Mouse (Mus musculus) urinary bladder, adult 2 months (tissue): ENCODE measurements at regions not wholly inside any gene's neighbourhood (a gene's known extent, or its start where the extent isn't known, plus 50 kb on each side); places are given as distances from the start of the nearest gene placed in this dataset.

ENCODE experiments used
- DNase-seq: peaks from one replicate; pipeline ENCODE4 v3.0.0; 2022; ENCODE audit warnings: low spot score

DNA sequence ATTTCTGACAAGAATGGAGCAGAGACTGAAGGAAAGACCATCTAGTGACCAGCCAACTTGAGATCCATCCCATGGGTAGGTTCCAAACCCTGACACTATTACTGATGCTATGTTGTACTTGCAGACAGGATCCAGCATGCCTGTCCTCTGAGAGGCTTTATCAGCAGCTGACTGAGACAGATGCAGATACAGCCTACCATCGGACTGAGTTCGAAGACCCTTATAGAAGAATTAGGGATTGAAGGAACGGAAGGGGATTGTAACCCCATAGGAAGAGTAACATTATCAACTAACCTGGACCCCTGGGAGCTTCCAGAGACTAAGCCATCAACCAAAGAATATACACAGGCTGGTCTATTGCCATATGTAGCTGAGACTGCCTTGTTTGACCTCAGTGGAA is 183.1 kb upstream of the Adcy2 start:
- no peak for DNase-seq

GRCm38 (mm10) chr13:69190661-69191060 is 191.3 kb upstream of the Adcy2 start:
- no peak for DNase-seq

GRCm38 (mm10) chr13:69196464-69196871 is 197.1 kb upstream of the Adcy2 start:
- no peak for DNase-seq

DNA sequence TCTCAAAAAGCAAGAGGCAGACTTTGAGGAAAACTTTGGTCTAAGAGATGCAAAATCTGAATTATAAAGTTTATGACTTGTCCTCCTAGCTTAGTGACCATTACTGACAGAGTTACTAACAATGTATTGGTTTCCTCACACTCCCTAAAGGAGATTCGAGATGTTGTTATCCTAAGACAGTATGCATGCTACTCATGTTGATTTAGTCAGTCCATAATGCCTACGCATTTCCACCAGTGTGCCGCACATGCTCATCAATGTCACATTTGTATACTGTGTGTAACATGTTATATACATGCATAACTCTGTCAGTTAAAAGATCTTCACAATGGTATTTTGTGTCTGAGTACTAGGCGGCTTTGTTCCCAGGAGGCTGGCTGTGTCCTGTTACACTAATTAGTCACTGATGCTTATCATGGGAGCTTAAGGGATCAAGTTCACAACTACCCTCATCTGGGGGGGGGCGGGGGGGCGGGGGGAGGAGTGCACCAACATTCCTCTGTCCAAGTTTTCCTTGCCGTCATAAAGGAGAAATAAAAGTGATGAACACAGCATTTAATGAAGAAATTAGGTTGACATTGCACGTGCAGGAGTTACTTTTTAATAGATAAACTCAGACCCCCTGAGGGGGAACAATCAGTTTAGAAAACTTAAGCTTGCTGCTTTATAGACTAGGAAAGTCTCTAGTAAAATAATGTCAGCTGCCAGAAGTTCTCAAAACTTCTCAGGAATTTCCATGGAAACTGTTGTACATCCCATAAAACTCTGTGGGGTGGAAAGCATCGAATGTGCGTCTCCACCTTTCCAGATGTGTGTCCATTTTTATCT is 208.6 kb upstream of the Adcy2 start:
- DNase-seq: no peak

GRCm38 (mm10) chr13:69208569-69208881 is 209.2 kb upstream of the Adcy2 start:
- DNase-seq: no peak

DNA sequence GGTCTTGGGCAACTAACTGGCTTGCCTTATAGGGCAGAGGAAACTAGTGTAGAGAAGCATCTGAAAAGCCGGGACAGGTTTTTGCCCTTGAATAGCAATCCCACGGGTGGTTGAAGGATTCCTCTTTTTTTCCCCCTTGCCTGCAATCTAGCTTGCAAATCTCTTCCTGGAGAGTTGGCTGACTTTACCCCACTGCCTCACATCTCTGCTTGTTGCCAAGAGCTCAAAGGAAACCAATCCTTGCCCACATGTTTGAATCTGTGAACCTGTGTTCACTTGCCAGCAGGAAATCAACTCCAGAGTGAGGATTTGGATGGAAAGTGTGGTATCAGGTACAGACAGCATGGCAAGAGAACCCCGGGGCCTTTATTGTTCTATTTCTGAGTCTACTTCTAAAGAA is 217.2 kb upstream of the Adcy2 start:
- DNase-seq: no peak

DNA sequence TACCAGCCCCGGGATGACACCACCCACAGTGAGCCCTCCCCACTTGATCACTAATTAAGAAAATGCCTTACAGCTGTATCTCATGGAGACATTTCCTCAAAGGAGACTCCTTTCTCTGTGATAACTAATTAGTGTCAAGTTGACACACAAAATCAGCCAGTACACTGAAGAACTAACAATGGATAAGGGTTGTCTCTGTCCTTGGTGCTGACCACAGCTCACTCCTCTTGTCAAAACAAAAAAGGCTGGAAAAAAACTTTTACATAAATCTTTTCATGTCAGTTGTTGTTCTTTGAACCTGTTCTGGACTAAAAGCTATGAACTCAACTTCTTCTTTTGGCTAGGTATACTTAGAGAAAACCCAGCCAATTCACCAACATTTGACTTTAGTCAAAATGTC is 221.1 kb upstream of the Adcy2 start:
- DNase-seq: no peak

- no peak for DNase-seq
Observed at GRCm38 (mm10) chr13:69226538-69226937, 227.2 kb upstream of the Adcy2 start.

DNA sequence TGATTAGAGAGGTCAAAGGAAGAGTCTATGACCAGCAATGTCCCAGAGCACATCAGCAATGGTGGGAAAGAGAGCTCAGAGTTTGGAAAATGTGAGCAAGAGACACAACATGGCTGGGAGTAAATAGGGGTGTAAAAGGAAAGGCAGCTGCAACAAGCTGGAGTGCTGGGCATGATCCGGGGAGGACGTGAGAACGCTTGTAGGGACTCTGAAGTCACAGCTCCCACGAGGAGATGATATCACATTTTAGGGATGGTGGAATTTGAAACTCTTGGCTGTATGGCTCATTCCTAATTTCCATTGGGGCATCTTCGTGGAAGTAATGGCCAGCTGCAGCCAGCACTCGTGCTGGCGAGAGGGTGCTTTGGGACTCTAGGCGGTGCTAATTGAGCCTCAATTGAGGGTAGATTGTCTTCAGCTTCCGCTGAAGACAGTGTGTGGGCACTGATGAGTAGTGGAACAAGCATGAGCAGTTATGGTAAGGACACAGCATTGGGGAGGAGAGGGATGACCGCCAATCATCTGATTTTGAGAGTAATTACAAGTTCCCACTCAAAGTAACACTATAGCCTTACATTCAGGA is 231.1 kb upstream of the Adcy2 start:
- DNase-seq: no peak

DNA sequence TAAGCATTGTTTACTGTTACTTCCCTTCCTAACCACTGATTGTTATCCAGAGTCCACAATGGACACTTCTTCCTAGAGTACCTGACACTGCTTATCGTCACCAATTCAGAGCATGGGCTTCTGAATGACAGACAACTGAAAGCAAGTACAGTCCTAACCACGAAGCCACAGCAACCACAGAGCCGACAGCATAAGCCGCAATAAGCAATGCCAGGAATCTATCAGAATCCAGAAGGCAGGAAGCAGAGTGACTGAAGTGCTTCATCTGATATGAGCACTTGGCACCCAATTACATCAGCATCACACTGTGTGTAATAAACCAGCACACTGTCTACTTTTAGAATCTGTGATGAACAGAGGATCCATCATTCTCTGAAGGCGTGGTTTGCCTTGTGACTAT is 237.0 kb upstream of the Adcy2 start:
- DNase-seq: no peak

GRCm38 (mm10) chr13:69237918-69238317 is 238.6 kb upstream of the Adcy2 start:
- DNase-seq: no peak

DNA sequence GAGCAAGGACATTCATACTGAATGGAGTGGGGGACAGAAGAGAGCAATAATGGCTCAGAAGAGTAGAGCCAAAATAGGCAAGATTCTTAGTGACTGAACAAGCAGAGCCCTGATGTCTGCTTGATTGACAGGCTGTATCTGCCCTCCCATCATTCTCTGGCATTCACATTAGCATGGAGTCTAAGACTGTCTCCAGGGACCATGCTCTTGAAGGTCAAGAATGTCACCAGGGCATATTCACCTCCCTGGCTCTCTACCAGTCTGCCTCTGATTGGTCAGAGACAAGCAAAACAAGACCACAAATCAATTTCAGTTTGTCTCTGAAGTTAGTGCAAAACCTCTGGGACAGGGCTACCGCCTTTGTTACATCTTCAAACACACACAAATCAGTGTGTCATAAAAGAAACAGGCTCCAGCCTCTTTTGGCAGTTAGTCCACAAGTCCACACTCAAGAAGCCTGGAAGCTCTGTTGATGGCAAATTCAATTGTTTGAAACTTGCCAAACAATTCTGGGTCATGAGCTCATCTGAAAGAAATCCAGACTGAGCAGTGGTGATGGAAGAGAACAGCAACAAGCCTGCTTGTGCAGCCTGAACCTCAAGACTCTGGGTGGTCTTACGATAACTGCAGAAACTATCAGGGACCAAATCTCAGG is 240.0 kb upstream of the Adcy2 start:
- no peak for DNase-seq

DNA sequence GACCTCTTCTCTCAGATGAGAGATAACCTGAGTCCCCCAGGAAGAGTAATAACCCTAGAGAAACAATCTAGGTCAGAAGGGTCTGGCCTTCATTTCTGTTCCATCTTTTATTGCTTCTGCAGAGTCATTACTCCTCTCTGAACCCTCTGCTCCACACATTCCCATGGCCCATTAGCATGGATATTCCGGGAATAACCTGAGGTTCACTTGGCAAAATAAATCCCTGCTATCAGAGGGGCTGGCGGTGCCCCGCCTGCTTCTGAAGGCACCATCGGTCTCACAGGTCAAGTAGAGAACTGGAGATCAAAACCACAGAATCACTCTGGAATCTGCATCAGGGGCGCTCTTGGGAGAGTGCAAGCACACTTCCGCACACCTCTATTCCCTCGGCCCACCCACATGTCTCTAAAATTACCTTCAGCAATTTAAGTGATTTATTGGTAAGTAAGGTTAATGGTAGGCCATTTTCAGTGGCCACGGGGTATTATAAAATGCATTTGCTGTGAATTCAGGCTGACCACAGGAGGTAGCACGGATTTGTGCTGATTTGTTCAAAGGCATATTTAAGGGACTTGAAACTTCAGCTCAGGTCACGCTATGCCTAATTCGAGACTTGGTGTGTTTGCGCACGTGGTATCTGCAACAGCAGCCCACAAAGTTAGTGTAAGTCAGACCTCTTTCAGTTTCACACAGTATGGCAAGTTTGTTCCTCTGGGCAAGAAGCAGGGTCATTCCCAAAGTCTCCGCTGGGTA is 243.4 kb upstream of the Adcy2 start:
- DNase-seq: no peak

DNA sequence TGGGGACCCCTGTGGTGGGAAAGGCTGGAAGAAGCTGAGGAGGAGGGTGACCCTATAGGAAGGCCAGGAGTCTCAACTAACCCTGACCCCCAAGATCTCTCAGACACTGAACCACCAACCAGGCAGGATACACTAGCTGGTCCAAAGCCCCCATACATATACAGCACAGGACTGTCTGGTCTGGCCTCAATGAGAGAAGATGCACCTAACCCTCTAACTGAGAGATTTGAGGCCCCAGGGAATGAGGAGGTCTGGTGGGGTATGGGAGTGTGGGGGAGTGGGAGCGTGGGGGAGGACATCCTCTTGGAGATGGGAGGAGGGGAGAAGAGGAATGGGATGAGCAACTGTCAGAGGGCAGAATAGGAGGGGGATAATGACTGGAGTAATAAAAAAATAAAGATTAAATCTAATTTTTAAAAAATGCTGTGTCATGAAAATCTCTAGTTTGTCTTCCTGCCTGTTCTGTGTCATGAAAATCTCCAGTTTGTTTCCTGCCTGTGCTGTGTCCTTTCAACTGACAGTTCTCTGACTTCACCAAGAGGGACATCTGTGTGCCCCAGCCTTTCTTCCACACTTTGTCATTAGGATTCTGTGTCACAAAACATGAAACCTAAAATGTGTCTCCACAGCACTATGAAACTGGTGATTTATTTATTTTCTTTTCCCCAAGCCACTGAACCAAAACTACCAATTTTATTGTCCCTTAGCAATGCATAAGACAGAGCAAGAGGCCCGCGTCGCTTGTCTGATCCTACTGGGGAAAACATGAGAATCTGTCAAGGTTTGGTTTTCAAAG is 251.2 kb upstream of the Adcy2 start:
- no peak for DNase-seq

DNA sequence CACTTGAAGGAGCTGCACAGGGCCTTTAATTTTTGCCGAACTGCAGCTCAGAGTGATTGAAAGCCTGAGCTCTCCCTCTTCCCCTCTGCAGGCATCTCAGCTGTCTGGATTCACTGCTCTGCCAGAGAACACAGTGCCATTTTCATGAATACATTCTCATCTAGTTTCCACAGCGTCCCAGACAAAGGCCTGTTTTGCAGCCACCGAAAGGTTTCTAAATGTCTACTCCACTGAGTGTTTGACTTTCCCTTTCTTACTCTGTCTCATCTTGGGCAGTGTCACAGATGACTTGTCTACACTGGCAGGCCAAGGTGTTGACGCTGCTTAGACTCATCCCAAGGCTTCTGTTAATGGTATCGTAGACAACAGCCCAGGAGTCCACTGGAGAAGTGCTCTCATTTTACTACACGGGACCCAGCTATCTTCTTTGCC is 251.8 kb upstream of the Adcy2 start:
- DNase-seq: no peak

DNA sequence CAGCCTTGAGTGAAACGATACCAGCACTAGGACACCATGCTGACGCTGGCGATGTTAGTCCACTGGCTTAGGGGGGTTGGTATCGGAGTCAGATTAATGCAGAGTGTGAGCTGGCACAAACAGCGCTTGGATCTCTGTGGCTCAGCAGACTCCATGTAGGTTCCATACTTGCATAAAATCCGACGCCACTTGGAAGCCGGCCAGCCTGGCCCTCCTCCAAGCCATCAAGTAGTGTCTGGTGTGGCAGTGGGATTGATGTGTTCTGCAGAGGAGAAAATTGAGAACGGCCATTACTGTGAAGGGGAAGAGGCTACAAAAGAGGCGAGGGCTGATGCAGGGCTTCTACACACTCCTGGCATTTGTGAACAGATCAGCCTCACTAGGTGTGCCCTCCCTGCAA is 253.0 kb upstream of the Adcy2 start:
- no peak for DNase-seq

GRCm38 (mm10) chr13:69260485-69260884 is 261.1 kb upstream of the Adcy2 start:
- DNase-seq: no peak

DNA sequence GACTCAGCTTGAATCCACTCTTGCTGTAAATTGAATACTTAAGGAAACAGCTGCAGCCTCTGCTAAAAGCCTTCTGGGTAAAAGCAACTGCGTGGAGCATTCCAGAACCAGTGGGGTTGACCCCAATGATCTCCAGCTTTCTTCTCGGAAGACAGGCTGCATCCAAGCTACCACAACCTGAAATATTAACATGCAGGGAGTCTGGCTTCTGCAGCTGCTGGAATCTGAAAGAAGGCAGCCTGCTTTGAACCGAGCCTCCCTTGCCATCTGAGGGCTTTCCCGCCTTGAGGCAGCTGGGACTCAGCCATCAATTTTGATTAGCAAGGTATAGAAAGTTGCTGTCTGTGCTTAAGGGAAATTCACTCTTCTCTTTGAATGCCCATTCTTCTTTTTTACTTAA is 261.6 kb upstream of the Adcy2 start:
- no peak for DNase-seq

- no peak for DNase-seq
Observed at GRCm38 (mm10) chr13:69263722-69264121, 264.4 kb upstream of the Adcy2 start.

GRCm38 (mm10) chr13:69266071-69266470 is 266.7 kb upstream of the Adcy2 start:
- DNase-seq: no peak

DNA sequence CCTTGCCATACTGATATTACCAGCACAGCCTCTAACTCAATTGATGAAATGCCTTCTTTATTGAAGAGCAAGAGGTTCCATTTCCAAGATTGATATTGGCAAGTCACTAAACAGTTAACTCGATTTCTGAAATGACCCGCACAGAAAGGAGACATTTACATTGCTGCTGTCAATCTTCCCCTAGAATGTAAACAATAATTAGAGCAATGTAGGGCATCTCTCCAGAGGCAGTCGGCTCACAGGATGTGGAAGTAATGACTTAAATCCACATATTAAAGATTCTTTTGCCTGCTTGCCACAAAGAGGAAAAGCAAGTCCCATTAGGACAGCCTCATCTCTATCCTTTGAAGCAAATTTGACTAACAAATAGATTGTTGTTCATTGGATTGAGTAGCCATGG is 261.0 kb upstream of the Nsun2 start:
- no peak for DNase-seq

DNA sequence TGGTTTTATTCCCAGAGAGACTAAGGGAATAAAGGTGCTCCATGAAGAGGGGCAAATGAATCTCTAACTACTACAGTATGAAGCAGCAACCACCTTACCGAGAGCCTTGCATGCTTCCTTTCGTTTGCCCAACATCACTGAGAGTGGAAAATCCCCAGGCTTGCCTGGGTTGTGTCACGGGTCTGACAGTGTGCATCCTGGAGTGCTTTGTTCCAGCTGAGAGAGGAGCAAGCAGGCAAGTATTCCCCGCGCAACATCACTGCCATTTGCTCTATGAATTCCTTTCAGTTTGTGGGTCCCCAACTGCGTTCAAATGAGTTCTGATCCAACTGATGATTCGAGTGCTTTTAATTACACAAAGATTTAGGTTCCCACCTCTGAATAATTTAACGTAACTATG is 253.9 kb upstream of the Nsun2 start:
- DNase-seq: no peak
